32 mouse cellular contexts compared by ENCODE assay signal in genomic region chr3:96594851-96595250, GRCm38 (mm10). TPM values are rescaled to one million over a fixed set of nuclear protein-coding genes. Genes with fewer than 3 reads are reported as not detected.
A peak's percentile ranks its signal among the peaks of the same experiment; 100 is the strongest.
DNase-seq lines count a peak whose midpoint lies in the region; ATAC-seq and TF ChIP-seq lines count a peak whose summit lies in the region.
"Had no signal": no experiment of that assay in that cellular context is flagged by ENCODE, and none has a peak within 500 bp of the region (broad histone marks: within the 10 kb centered on the region; RNA-seq: fewer than 3 reads in every experiment).

No protein-coding gene starts in this region.

- no peak overlapping the region for H3K9ac ChIP-seq in forebrain, postnatal 0 days
- H3K9ac ChIP-seq in forebrain, embryonic 16.5 days (replicated peaks; ENCODE audit: low read depth, low read length): no peak overlapping the region
- no peak overlapping the region for H3K9ac ChIP-seq in midbrain, postnatal 0 days (replicated peaks; ENCODE audit: low read length, poor library complexity, severe bottlenecking)
- H3K9ac ChIP-seq in midbrain, embryonic 11.5 days (ENCODE audit: low read length): no peak overlapping the region

- TF ChIP-seq CTCF in forebrain, postnatal 0 days (IDR thresholded peaks at IDR 0.05; ENCODE audit: low read depth): no peak
- TF ChIP-seq CTCF in midbrain, postnatal 0 days (IDR thresholded peaks at IDR 0.05): no peak

- H3K9me3 ChIP-seq in forebrain, postnatal 0 days (ENCODE audit: low read length): no peaks in the 10 kb centered on the region
- no peaks in the 10 kb centered on the region for H3K9me3 ChIP-seq in forebrain, embryonic 16.5 days (ENCODE audit: control insufficient read depth, low read length)
- no peaks in the 10 kb centered on the region for H3K9me3 ChIP-seq in midbrain, postnatal 0 days (ENCODE audit: low read length)
- no peaks in the 10 kb centered on the region for H3K9me3 ChIP-seq in midbrain, embryonic 11.5 days (ENCODE audit: control insufficient read depth, low read length)
- H3K9me3 ChIP-seq: embryonic facial prominence, embryonic 15.5 days; forebrain, embryonic 12.5 days; heart, embryonic 13.5 days; kidney, embryonic 15.5 days; lung, embryonic 15.5 days; midbrain, embryonic 13.5 days; neural tube, embryonic 13.5 days had no signal

- no peak overlapping the region for H3K4me2 ChIP-seq in forebrain, postnatal 0 days (ENCODE audit: low read depth)
- H3K4me2 ChIP-seq in forebrain, embryonic 16.5 days (ENCODE audit: low read length): no peak overlapping the region
- no peak overlapping the region for H3K4me2 ChIP-seq in midbrain, postnatal 0 days (ENCODE audit: low read depth, low read length, poor library complexity, severe bottlenecking)
- no peak overlapping the region for H3K4me2 ChIP-seq in midbrain, embryonic 11.5 days

- ATAC-seq in forebrain, postnatal 0 days: no peak
- no peak for ATAC-seq in forebrain, embryonic 16.5 days
- ATAC-seq in midbrain, postnatal 0 days (ENCODE audit: low FRiP score): no peak
- ATAC-seq in midbrain, embryonic 11.5 days (ENCODE audit: low FRiP score): no peak

- H3K36me3 ChIP-seq in forebrain, postnatal 0 days (ENCODE audit: insufficient read depth): no peaks in the 10 kb centered on the region
- no peaks in the 10 kb centered on the region for H3K36me3 ChIP-seq in forebrain, embryonic 16.5 days (ENCODE audit: control insufficient read depth, insufficient read depth)
- H3K36me3 ChIP-seq in midbrain, postnatal 0 days (ENCODE audit: insufficient read depth, low read length): no peaks in the 10 kb centered on the region
- H3K36me3 ChIP-seq in midbrain, embryonic 11.5 days (ENCODE audit: control insufficient read depth, insufficient read depth, low read length): no peaks in the 10 kb centered on the region
- no peaks in the 10 kb centered on the region for H3K36me3 ChIP-seq in macrophage (ENCODE audit: inconsistent target)
- H3K36me3 ChIP-seq: forebrain, embryonic 12.5 days; kidney, embryonic 15.5 days; lung, embryonic 15.5 days; midbrain, embryonic 13.5 days; neural tube, embryonic 13.5 days had no signal

- 83% methylated on average over 5 of the region's 5 CpGs for WGBS in forebrain, postnatal 0 days
- WGBS in forebrain, embryonic 16.5 days: 83% methylated on average over 5 of the region's 5 CpGs
- WGBS in midbrain, postnatal 0 days: 83% methylated on average over 5 of the region's 5 CpGs
- whole genome bisulfite sequencing in midbrain, embryonic 11.5 days: 83% methylated on average over 5 of the region's 5 CpGs
- 88% methylated on average over 2 of the region's 5 CpGs for WGBS in macrophage (ENCODE audit: missing documents)

- H3K4me3 ChIP-seq in forebrain, postnatal 0 days (ENCODE audit: low read depth, low read length): no peak overlapping the region
- H3K4me3 ChIP-seq in forebrain, embryonic 16.5 days (replicated peaks; ENCODE audit: low read length): no peak overlapping the region
- H3K4me3 ChIP-seq in midbrain, postnatal 0 days (ENCODE audit: low read depth, low read length): no peak overlapping the region
- H3K4me3 ChIP-seq in midbrain, embryonic 11.5 days (ENCODE audit: low read depth, low read length): no peak overlapping the region
- H3K4me3 ChIP-seq in macrophage (ENCODE audit: inconsistent target): no peak overlapping the region

- peak overlapping the region; percentile 90; the same call in 1 of the 2 replicates for H3K27ac ChIP-seq in forebrain, postnatal 0 days (ENCODE audit: low read depth, low read length)
- no peak overlapping the region for H3K27ac ChIP-seq in forebrain, embryonic 16.5 days (ENCODE audit: low read length)
- H3K27ac ChIP-seq in midbrain, postnatal 0 days (ENCODE audit: low read depth, low read length): peak overlapping the region; percentile 77; the same call in 1 of the 2 replicates
- H3K27ac ChIP-seq in midbrain, embryonic 11.5 days (ENCODE audit: low read depth, low read length): no peak overlapping the region
- H3K27ac ChIP-seq in macrophage: peak overlapping the region; percentile 32

- no peaks in the 10 kb centered on the region for H3K27me3 ChIP-seq in forebrain, postnatal 0 days (ENCODE audit: insufficient read depth, low read length)
- H3K27me3 ChIP-seq in forebrain, embryonic 16.5 days (replicated peaks; ENCODE audit: control insufficient read depth, insufficient read depth, low read length): no peaks in the 10 kb centered on the region
- no peaks in the 10 kb centered on the region for H3K27me3 ChIP-seq in midbrain, postnatal 0 days (ENCODE audit: insufficient read depth, low read length)
- H3K27me3 ChIP-seq in midbrain, embryonic 11.5 days (ENCODE audit: control insufficient read depth, insufficient read depth, low read length): peaks cover 24% of the 10 kb centered on the region
- H3K27me3 ChIP-seq: heart, embryonic 13.5 days had no signal

- peaks cover 16% of the 10 kb centered on the region; the same call in 1 of the 2 replicates for H3K79me2 ChIP-seq in macrophage (ENCODE audit: inconsistent target)

- H3K4me1 ChIP-seq in forebrain, postnatal 0 days (ENCODE audit: insufficient read depth): peaks cover 22% of the 10 kb centered on the region; the same call in 1 of the 2 replicates
- peaks cover 52% of the 10 kb centered on the region for H3K4me1 ChIP-seq in forebrain, embryonic 16.5 days (replicated peaks; ENCODE audit: control insufficient read depth, insufficient read depth, low read length)
- H3K4me1 ChIP-seq in midbrain, postnatal 0 days (ENCODE audit: insufficient read depth, low read length): peaks cover 8% of the 10 kb centered on the region; the same call in 1 of the 2 replicates
- peaks cover 36% of the 10 kb centered on the region for H3K4me1 ChIP-seq in midbrain, embryonic 11.5 days (ENCODE audit: control insufficient read depth, insufficient read depth, low read length)

- no peak for DNase-seq in forebrain, postnatal 0 days
- no peak for DNase-seq in midbrain, postnatal 0 days (ENCODE audit: low spot score)
- DNase-seq in midbrain, embryonic 11.5 days (ENCODE audit: low spot score, missing footprints): no peak
- DNase-seq in T-cell, adult 2 months (ENCODE audit: low spot score): no peak
- no peak for DNase-seq in left cerebral cortex, adult 9 months (ENCODE audit: low spot score in 2 of 2)
- DNase-seq: adrenal gland, adult 8-10 months; B cell, adult 2 months; gastrocnemius, adult 2 months; gastrocnemius, postnatal 36 days; heart, adult 2 months; heart, postnatal 10 days; kidney, adult 18-20 months; kidney, postnatal 25 days; liver; thymus, adult 2 months; thymus, postnatal 36 days had no signal

RNA-seq across cellular contexts. Expression of gene Polr3gl, which starts 0.9 kb away (rescaled TPM):
- 25.7 and 31.8 TPM in 2 replicates for total RNA-seq in forebrain, postnatal 0 days (2014; rRNA removed)
- polyA plus RNA-seq in forebrain, postnatal 0 days (2015; fragmentation: Nextera tagmentation; extraction: Ambion mirVana): 27.8 and 35.9 TPM in 2 replicates
- polyA plus RNA-seq in forebrain, embryonic 16.5 days (2015; fragmentation: Nextera tagmentation; extraction: Ambion mirVana): 38.7 and 43.1 TPM in 2 replicates
- 13.2 and 16.2 TPM in 2 replicates for total RNA-seq in midbrain, postnatal 0 days (2014; rRNA removed)
- polyA plus RNA-seq in midbrain, postnatal 0 days (2015; fragmentation: Nextera tagmentation; extraction: Ambion mirVana): 29.4 and 32.0 TPM in 2 replicates
- 12.1 and 14.7 TPM in 2 replicates for polyA plus RNA-seq in midbrain, embryonic 11.5 days (2014; fragmentation: Nextera tagmentation; extraction: Ambion mirVana)
- total RNA-seq in macrophage (2018; cell fraction: chromatin; rRNA removed): 100 to 1,000 TPM in 4 of 26 experiments, 10 to 100 TPM in 22; 12.2 to 172 (median 71.1) TPM
- total RNA-seq in macrophage (2018; cell fraction: cytosol; rRNA removed): 10 to 100 TPM; 19.2 to 53.8 (median 30.2) TPM
- 10 to 100 TPM; 16.6 to 93.9 (median 44.1) TPM for total RNA-seq in macrophage (2018; cell fraction: nucleus; rRNA removed)
- polyA plus RNA-seq in macrophage (2018): 31.8 to 127 TPM (median 41.1 TPM) in 3 replicates

RNA-seq across cellular contexts. Expression of gene Ankrd34a, which starts 1.6 kb away (rescaled TPM):
- total RNA-seq in forebrain, postnatal 0 days (2014; rRNA removed): 17.7 and 19.3 TPM in 2 replicates
- polyA plus RNA-seq in forebrain, postnatal 0 days (2015; fragmentation: Nextera tagmentation; extraction: Ambion mirVana): 17.6 and 19.2 TPM in 2 replicates
- 16.2 and 21.9 TPM in 2 replicates for polyA plus RNA-seq in forebrain, embryonic 16.5 days (2015; fragmentation: Nextera tagmentation; extraction: Ambion mirVana)
- 21.5 and 32.7 TPM in 2 replicates for total RNA-seq in midbrain, postnatal 0 days (2014; rRNA removed)
- 16.3 and 21.0 TPM in 2 replicates for polyA plus RNA-seq in midbrain, postnatal 0 days (2015; fragmentation: Nextera tagmentation; extraction: Ambion mirVana)
- 1.5 and 2.0 TPM in 2 replicates for polyA plus RNA-seq in midbrain, embryonic 11.5 days (2014; fragmentation: Nextera tagmentation; extraction: Ambion mirVana)
- total RNA-seq in macrophage (2018; cell fraction: chromatin; rRNA removed): under 1 TPM in 1 of 26 experiments, not detected in 25; 0.32 TPM
- under 1 TPM in 10 of 26 experiments, not detected in 16; 0.03 to 0.22 (median 0.09) TPM for total RNA-seq in macrophage (2018; cell fraction: cytosol; rRNA removed)
- under 1 TPM in 2 of 26 experiments, not detected in 24; 0.29 to 0.31 TPM for total RNA-seq in macrophage (2018; cell fraction: nucleus; rRNA removed)
- polyA plus RNA-seq in macrophage (2018): 0.07 to 0.15 TPM in 2 of 3 replicates, not detected in the other
- total RNA-seq: hematopoietic stem cell, adult 5-6 weeks; monocyte, adult 5-6 weeks had no signal

RNA-seq across cellular contexts. Expression of gene Lix1l, which starts 6.1 kb away (rescaled TPM):
- 53.5 and 59.9 TPM in 2 replicates for total RNA-seq in forebrain, postnatal 0 days (2014; rRNA removed)
- polyA plus RNA-seq in forebrain, postnatal 0 days (2015; fragmentation: Nextera tagmentation; extraction: Ambion mirVana): 3.5 and 3.7 TPM in 2 replicates
- polyA plus RNA-seq in forebrain, embryonic 16.5 days (2015; fragmentation: Nextera tagmentation; extraction: Ambion mirVana): 6.3 and 7.5 TPM in 2 replicates
- total RNA-seq in midbrain, postnatal 0 days (2014; rRNA removed): 38.0 and 52.9 TPM in 2 replicates
- 3.2 TPM in 2 replicates for polyA plus RNA-seq in midbrain, postnatal 0 days (2015; fragmentation: Nextera tagmentation; extraction: Ambion mirVana)
- polyA plus RNA-seq in midbrain, embryonic 11.5 days (2014; fragmentation: Nextera tagmentation; extraction: Ambion mirVana): 6.4 TPM in 2 replicates
- total RNA-seq in macrophage (2018; cell fraction: chromatin; rRNA removed): 10 to 100 TPM in 3 of 26 experiments, 1 to 10 TPM in 21, under 1 TPM in 2; 0.50 to 15.7 (median 3.9) TPM
- 10 to 100 TPM in 7 of 26 experiments, 1 to 10 TPM in 19; 4.2 to 11.2 (median 7.2) TPM for total RNA-seq in macrophage (2018; cell fraction: cytosol; rRNA removed)
- total RNA-seq in macrophage (2018; cell fraction: nucleus; rRNA removed): 10 to 100 TPM in 2 of 26 experiments, 1 to 10 TPM in 24; 2.0 to 12.9 (median 4.6) TPM
- polyA plus RNA-seq in macrophage (2018): 7.5 to 9.5 TPM (median 8.3 TPM) in 3 replicates

RNA-seq across cellular contexts. Expression of gene Gm16253, which starts 18.1 kb away (rescaled TPM):
- not detected in 2 replicates for total RNA-seq in forebrain, postnatal 0 days (2014; rRNA removed)
- not detected in 2 replicates for polyA plus RNA-seq in forebrain, postnatal 0 days (2015; fragmentation: Nextera tagmentation; extraction: Ambion mirVana)
- 1.6 and 1.8 TPM in 2 replicates for polyA plus RNA-seq in forebrain, embryonic 16.5 days (2015; fragmentation: Nextera tagmentation; extraction: Ambion mirVana)
- not detected in 2 replicates for total RNA-seq in midbrain, postnatal 0 days (2014; rRNA removed)
- 0.52 TPM in 1 of 2 replicates, not detected in the other for polyA plus RNA-seq in midbrain, postnatal 0 days (2015; fragmentation: Nextera tagmentation; extraction: Ambion mirVana)
- polyA plus RNA-seq in midbrain, embryonic 11.5 days (2014; fragmentation: Nextera tagmentation; extraction: Ambion mirVana): 0.36 and 0.43 TPM in 2 replicates
- not detected for total RNA-seq in macrophage (2018; cell fraction: chromatin; rRNA removed)
- total RNA-seq in macrophage (2018; cell fraction: cytosol; rRNA removed): under 1 TPM in 8 of 26 experiments, not detected in 18; 0.19 to 0.52 (median 0.36) TPM
- not detected for total RNA-seq in macrophage (2018; cell fraction: nucleus; rRNA removed)
- not detected in 3 replicates for polyA plus RNA-seq in macrophage (2018)
- total RNA-seq: adrenal gland, adult 8-10 months; adrenal gland, postnatal 4 days; hematopoietic stem cell, adult 5-6 weeks; layer of hippocampus, adult 8-10 months; layer of hippocampus, postnatal 25 days; left cerebral cortex, postnatal 14 days; monocyte, adult 5-6 weeks had no signal
- polyA plus RNA-seq: cortical plate, adult 2 months; heart, adult 2 months; thymus, adult 2 months had no signal

RNA-seq across cellular contexts. Expression of gene Rbm8a, which starts 34.9 kb away (rescaled TPM):
- total RNA-seq in forebrain, postnatal 0 days (2014; rRNA removed): 29.2 and 38.5 TPM in 2 replicates
- polyA plus RNA-seq in forebrain, postnatal 0 days (2015; fragmentation: Nextera tagmentation; extraction: Ambion mirVana): 110 and 120 TPM in 2 replicates
- 123 and 132 TPM in 2 replicates for polyA plus RNA-seq in forebrain, embryonic 16.5 days (2015; fragmentation: Nextera tagmentation; extraction: Ambion mirVana)
- total RNA-seq in midbrain, postnatal 0 days (2014; rRNA removed): 23.8 and 25.0 TPM in 2 replicates
- polyA plus RNA-seq in midbrain, postnatal 0 days (2015; fragmentation: Nextera tagmentation; extraction: Ambion mirVana): 115 and 118 TPM in 2 replicates
- polyA plus RNA-seq in midbrain, embryonic 11.5 days (2014; fragmentation: Nextera tagmentation; extraction: Ambion mirVana): 181 and 193 TPM in 2 replicates
- 10 to 100 TPM; 18.1 to 54.0 (median 37.5) TPM for total RNA-seq in macrophage (2018; cell fraction: chromatin; rRNA removed)
- 10 to 100 TPM; 27.5 to 47.8 (median 37.7) TPM for total RNA-seq in macrophage (2018; cell fraction: cytosol; rRNA removed)
- total RNA-seq in macrophage (2018; cell fraction: nucleus; rRNA removed): 10 to 100 TPM; 18.8 to 46.3 (median 32.6) TPM
- polyA plus RNA-seq in macrophage (2018): 28.6 to 43.9 TPM (median 42.7 TPM) in 3 replicates

Comparison
In these comparisons a context has a peak if more than half of its experiments do, and no peak if none do; other contexts are left out.
1. H3K27ac ChIP-seq: peak in forebrain, postnatal 0 days (single experiment), midbrain, postnatal 0 days (single experiment) and macrophage (single experiment); none in forebrain, embryonic 16.5 days (single experiment) and midbrain, embryonic 11.5 days (single experiment).